Mouse (Mus musculus) heart, adult 18-20 months (tissue): ENCODE results near the gene Il4i1. TPM values are rescaled to one million over a fixed set of nuclear protein-coding genes. Genes with fewer than 3 reads are reported as not detected.

Experiments
- DNase-seq, 2 experiments: peaks; one replicate each; pipeline ENCODE4 v3.0.0; 2021 to 2022; ENCODE audit warnings: mixed read lengths in 1 of 2
- total RNA-seq, 2 experiments: library from RNA; stranded (reverse); gene quantifications; 2 replicates each; pipeline ENCODE4 v1.2.3; 2021

Il4i1 gene
- total RNA-seq, 2 experiments from 2014 or later: 0.62 to 4.8 TPM

DNA sequence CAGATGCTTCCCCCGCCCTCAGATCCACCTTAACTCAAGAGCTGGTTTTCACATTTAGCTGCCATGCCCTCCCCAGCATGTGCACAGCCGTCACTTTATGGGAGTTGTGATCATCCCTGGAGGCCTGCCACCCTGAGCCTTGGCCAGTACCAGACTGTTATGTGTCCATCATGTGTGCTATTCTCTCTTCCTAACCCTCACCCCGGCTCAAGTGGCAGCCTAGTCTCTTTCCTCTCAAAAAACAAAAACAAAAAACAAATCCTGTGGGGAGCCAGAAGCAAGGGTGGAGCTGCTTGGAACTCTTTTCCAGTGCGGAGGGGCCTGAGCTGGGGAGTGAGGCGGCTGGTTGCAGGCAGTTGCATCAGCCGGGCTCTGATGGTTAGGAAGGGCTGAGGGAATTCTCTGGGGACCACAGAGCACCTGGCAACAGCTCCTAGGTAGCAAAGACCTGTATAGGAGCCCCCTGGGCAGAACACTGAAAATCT, 2.6 kb downstream of the Il4i1 start:
- peak; percentile 69 to 77 for DNase-seq

DNA sequence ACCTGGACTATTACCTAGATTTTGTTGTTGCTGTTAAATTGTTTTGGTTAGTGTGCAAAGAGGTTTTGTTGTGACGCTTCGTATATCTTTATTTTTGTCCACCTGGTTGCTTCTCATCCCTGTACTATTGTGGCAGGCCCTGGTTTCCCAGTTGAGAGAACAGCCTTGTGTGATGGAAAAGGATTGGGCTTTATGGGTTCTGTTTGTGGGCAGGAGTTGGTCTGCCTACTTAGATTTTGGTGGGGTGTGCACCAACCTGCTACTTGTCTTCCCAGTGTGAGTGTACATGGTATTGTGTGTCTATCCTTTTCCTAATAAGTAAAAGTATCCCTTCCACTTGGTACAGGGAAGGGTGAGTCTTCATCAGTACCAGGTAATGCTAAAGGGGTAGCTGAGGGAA, 3.2 kb downstream of the Il4i1 start:
- DNase-seq: no peak

DNA sequence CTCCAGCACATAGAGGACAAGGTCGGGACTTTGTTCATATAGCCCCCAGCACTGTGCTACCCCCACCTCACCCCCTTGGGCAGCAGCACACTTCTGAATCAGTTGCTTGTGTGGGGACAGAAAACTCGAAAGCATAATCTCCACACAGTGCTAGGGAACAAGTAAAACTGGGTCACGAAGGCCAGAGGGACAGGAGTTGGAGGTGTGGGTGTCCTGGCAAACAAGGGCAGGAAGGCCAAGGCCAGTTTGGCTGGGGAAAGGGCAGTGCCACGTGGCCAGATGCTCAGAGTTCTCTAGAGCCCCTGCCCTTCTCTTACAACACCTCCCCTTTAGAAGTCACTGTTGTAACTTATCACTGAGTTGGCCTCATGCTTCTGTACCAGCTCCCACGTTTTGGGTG, 3.7 kb downstream of the Il4i1 start:
- DNase-seq: peak in 1 of 2 experiments; percentile 36

DNA sequence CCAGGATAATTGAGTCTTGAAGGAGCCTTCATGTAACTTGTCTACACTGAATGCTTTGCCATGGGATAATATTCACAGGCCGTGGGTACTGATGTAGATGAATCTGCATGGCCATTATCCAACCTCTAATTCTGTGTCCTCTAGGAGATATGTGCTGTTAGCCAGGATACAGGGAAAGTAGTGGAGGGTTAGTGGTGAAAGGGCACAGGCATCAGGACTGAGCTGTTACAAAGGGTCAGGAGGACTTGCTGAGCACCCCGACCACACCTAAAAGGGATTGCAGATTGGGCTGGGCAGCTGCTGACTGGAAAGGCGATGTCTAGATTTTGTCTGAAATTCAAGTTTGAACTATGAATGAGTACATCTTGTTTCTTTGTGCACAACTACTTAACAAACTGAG, 4.3 kb downstream of the Il4i1 start:
- DNase-seq: no peak

DNA sequence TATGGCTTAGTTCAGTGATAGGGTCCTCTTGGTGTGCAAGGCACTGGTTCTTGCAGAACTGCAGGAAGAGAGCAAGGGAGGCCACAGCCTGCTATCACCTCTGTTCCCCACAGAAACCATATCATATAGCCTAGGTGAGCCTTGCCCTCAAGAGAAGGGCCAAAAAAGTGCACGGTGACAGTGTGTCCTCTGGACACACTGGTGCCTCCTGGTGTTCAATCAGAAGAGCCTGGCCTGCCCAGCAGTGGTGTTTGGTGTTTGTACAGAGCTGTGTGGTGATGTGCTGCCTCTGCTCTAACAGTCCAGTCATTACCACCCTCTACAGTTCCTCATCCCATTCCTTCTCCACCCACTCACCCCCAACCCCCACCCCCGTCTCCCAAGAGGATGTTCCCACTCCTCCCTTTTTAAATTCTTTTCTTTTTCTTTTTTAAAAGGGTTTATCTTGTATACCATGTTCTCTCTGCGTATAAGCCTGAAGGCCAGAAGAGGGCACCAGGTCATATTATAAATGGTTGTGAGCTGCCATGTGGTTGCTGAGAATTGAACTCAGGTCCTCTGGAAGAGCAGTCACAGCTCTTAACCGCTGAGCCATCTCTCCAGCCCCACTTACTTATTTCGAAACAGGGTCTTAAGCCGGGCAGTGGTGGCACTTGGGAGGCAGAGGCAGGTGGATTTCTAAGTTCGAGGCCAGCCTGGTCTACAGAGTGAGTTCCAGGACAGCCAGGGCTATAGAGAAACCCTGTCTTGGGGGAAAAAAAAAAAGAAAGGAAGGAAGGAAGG, 5.7 kb downstream of the Il4i1 start:
- peak in 1 of 2 experiments; percentile 0 for DNase-seq

DNA sequence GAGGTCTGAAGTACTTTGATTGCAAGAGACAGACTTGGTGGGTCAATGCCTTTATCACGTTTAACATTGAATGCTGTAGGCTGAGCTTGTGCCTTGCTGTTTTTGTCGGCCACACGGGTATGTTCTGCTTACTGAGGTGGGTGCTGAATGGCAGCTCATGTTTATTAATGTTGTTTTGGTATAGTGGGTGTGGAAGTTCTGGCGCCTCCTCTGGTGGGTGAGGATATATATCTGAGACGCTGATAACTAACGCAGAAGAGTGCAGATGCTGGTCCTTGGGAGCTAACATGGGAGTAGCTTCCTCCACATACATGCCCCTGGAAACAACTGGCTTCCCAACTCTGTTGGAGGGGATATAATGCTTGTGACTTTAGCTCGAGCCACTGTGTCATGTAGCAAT, 7.2 kb downstream of the Il4i1 start:
- no peak for DNase-seq

DNA sequence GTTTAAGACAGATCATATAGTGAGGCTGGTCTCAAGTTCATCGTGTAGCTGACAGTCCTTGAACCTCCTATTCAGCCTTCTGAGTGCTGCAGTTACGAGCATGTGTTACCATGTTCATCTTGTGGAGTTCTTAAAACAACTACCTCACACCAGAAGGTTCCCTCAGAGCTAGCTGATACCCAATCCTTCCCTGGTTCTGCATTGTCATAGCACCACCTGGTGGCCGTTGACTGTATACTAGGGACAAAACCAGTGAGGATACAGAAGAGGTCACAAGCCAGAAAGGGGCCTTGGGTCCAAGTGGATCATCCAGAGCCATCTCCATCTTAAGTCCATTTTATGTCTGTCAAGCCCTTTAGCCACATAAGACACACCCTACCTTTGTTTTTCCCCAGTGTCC, 8.7 kb downstream of the Il4i1 start:
- peak; percentile 77 to 94 for DNase-seq

DNA sequence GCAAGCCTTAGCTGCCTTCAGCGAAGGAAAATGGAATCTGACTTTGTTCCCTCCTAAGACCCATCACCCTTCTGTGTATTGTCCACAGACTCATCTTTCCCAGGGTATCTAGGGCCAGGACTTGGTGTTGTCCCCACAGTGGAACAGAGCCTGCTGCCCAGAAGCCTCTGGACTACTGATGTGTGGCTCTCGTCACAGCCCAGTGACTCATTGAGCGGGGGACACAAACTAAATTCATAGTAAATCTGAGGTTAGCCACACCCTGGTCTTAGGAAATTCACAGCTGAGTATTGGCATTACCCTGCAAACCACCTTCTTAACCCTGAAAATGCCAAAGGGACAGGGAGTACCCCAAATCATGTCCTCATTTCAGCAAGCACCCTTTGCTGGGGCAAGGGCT, 10.6 kb downstream of the Il4i1 start:
- DNase-seq: no peak

DNA sequence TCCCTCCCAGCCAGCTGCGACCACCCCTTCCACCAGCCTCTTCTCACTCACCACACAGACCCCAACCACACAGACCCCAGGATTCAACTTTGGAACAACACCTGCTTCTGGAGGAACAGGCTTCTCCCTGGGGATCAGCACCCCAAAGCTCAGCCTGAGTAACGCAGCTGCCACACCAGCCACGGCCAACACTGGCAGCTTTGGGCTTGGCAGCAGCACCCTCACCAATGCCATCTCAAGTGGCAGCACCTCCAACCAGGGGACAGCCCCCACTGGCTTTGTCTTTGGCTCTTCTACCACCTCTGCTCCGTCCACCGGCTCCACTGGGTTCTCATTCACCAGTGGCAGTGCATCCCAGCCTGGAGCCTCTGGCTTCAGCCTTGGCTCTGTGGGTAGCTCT, 12.5 kb downstream of the Il4i1 start:
- DNase-seq: no peak

DNA sequence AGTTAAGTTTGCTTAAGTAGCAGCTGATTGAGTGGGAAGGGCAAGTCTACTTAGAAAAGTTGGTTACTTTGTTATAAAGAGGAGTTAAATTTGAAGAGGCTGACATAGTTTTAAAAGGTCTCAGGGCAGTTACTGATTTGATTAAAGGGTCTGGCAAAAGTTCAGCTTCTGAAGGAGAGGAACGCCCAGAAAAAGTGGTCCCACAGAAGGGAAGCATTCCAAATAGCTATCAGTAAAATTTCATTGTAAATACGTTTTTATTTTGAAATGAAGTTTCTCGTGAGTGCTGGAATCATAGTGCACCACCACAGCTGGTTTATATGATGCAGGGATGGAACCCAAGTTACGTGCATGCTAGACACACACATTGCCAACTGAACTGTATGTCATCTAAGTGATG, 16.6 kb downstream of the Il4i1 start:
- no peak for DNase-seq

DNA sequence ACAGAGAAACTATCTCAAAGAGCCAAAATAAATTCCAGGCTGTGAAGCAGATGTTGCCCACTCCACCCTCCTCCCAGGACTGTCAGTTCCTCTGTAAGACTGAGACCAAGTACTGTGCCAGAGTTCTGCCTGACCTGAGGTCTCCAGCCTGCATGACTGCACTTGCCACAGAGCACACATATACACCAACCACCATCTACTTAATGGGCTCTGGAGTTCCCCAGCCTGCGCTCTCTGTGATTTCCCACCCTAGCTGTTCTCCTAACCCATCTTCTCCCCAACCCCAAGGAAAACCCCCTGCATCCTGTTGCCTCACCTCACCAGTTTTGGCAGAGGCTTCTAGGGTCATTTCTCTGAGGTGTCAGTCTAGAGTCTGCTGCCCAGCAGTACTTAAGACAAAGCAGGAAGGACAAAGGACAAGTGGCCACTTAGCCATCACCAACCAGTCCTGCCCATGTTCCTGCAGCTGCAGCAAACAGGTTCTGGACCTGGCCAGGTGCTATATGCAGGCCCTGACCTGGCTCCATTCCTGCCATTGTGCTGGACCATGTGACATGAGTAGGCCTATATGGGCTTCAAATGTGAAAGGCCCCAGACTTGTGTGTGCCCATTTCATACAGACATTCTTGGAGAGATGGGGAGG, 19.3 kb downstream of the Il4i1 start:
- no peak for DNase-seq

DNA sequence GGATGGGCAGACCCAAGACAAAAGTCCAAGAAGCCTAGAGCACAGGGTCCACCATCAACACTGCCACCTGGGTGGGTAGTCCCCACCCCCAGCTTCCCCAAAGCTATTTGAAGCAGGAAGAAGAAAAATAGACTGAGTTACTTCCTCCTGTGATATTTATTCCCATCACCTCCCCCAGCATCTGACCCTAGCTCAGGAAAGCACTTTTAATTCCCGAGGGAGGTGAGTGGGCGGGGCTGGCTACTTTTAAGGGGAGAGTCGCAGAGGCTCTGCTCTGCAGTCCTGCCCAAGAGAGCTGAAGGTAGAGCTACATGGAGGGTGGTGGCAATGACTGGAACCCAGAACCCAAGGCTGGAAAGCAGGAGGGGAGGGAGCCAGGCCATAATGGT, 19.8 kb downstream of the Il4i1 start:
- peak in 1 of 2 experiments; percentile 57 for DNase-seq

DNA sequence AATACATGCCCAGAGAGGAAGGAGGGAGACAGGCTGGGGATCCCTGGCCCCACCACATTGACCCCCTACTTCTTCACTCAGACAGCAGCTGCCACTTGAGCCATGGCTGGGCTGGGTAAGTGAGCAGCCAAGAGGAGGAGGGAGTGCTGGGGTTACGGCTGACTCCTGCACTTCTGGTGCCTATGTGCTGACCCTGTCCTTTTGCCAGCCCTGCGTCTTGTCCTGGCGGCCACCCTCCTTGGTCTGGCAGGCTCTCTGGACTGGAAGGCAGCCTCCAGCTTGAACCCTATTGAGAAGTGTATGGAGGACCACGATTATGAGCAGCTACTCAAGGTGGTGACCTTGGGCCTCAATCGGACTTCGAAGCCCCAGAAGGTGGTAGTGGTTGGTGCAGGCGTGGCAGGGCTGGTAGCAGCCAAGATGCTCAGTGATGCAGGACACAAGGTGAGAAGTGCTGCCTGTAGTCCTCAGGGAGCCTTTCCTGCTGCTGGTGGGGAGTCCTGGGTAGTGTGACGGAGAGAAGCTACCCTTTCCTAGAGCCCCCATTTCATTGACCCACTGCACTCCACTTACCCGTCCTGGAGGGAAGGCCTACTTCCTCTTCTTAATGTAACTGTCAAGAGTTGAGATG, 20.4 kb downstream of the Il4i1 start:
- no peak for DNase-seq

DNA sequence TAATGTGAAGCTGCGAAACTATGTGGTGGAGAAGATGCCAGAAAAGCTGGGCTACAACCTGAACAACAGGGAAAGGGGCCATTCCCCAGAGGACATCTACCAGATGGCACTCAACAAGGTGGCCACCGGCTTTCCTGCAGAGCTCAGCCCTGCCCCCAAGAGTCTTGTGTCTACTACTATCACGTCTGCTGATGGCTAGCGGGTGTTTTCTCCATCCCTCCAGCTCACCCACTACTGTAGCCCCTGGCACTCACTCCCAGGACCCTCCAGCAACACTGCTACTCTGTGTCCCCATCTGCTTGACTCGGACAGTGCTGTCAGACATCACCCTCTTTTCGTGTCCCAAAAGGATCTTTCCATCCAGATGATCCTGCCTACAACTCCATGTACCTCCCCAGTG, 21.9 kb downstream of the Il4i1 start:
- DNase-seq: no peak

DNA sequence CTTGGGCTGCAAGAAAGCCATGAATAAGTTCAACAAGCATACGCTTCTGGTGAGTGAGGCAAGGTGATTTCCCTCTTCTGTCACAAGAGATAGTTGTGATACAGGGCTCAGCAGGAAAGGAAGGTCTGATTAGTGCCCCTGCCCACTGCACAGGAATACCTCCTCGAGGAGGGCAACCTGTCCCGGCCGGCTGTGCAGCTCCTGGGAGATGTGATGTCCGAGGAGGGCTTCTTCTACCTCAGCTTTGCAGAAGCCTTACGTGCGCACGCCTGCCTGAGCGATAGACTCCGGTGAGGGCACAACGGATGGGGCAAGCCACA, 22.9 kb downstream of the Il4i1 start:
- no peak for DNase-seq

DNA sequence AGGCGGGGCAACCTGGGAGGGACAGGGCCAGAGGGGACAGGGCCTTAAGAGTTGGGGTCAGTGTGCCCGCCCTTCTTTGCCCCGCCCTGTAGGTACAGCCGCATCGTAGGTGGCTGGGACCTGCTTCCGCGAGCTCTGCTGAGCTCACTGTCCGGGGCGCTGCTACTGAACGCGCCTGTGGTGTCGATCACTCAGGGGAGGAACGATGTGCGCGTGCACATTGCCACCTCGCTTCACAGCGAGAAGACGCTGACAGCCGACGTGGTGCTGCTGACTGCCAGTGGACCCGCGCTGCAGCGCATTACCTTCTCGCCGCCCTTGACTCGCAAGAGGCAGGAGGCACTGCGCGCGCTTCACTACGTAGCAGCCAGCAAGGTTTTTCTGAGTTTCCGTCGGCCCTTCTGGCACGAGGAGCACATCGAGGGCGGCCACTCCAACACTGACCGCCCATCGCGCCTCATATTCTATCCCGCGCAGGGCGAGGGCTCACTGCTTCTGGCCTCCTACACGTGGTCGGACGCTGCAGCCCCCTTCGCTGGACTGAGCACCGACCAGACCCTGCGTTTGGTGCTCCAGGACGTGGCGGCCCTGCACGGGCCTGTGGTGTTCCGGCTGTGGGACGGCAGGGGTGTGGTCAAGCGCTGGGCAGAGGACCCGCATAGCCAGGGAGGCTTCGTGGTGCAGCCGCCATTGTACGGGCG, 23.5 kb downstream of the Il4i1 start:
- peak in 1 of 2 experiments; percentile 51 for DNase-seq

DNA sequence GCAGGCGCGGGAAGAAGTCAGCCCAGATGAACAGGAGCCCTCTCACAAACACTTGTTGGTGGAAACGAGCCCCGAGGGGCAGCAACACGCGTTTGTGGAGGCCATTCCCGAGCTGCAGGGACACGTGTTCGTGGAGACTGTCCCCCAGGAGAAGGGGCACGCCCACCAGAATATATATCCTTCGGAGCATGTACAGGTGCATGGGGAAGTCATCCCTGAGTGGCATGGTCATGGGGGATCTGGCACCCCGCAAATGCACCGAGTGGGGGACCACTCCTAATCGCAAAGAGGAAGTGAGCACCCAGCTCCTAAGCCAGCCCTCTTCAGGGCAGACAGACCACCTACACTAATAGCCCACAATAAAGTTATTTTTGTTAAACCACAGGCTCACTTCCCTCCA, 24.2 kb downstream of the Il4i1 start:
- no peak for DNase-seq

DNA sequence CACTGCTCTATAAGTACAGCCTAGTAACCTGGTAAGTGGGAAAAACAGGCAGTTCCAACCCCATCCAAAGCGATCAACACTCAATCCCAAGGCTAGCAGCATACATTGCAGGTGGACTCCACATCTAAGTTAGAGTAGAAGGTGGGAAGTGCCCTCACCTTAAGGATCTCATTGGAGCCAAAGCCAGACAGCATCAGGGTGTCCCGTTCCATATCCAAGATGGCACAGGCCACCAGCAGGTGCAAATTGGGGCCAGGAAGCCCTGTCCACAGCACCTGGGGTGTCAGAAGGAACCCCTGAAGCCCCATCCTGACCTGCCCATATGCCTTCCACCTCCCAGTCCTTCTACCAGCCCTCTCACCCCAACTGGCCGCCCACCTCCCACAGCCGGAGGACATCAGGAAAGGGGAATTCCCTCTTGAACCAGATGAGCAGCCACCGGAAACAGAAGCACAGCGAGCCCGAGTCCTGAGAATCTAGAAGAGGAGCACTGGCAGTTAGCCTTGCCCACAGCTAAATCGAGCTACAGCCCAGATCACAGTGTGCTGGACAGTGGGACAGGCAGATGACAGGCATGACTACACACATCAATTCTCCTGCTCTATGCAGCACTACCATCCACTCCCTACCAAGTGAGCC, 25.8 kb downstream of the Il4i1 start:
- no peak for DNase-seq

DNA sequence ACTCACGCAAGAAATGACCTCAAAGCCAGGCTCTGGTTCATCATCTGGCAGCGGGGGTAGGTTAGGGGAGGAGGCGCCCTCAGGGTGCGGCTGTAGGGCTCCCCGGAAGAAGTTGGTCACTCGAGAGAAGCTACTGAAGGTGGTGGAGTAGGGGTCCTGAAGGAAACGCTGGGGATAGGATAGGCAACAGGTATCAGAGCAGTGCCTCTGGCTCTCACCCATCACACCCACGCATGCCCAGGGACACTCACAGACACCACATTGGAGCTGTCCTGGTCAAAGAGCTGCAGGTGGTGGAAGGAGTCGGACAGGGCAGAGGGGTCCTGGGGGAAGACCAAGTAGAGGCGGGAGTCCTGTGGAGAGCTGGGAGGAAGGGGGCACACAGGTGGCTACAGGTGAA, 28.8 kb downstream of the Il4i1 start:
- no peak for DNase-seq

DNA sequence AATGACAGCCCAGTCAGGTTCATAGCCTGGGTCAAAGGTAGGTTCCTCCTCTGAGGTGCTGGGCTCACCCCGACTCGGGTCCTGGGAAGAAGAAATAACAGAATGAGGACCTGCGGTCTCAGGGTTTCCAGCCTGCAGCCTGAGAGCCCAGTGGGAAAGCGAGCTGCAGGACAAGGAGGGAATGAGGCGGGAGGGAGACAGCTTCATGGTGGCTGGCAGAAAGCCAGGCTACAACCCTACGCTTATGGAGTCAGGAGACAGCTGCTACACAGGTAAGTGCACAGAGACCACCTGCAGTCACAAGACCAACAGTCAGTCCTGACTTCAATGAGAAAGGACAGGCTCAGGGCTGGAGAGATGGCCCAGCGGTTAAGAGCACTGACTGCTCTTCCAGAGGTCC, 30.6 kb downstream of the Il4i1 start:
- DNase-seq: no peak

DNA sequence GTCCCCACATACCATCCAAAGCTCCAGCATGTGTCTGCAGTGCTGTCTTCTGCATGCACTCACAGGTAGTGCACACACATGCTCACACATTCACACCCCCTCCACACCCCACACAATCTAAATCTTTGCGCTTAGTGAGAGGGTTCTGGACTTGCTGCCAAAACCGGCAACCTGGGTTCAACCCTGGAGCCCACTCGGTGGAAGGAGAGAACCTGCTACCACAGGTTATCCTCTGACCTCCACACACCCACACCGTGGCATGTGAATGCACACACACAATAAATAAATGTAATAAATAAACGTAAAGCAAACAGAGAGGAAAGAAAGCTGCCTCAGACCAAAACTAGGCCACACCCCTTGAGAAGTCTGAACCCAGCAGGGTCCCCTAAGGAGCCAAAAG, 31.6 kb downstream of the Il4i1 start:
- DNase-seq: no peak
